Mouse (Mus musculus) MEL (cell line): Measurements from ENCODE around the gene Neu2. TPM values are rescaled to one million over a fixed set of nuclear protein-coding genes. Genes with fewer than 3 reads are reported as not detected.

Experiments used
- DNase-seq: peaks from one replicate; pipeline ENCODE4 v3.0.0; 2011; ENCODE audit warnings: low read depth, low spot score
- H3K27ac ChIP-seq: 2 replicates; pipeline ENCODE4 v1.5.1; 2012; ENCODE audit warnings: low read depth, mild to moderate bottlenecking, control low read depth, low read length, moderate library complexity; ENCODE audit not compliant: control insufficient read depth
- H3K27me3 ChIP-seq, 2 experiments: fragments of 150-350 bp in 1 of 2; sonication (generic) in 1 of 2; 2 replicates each; pipeline ENCODE4 v1.6.1; 2012; ENCODE audit warnings: low read length in 2 of 2, mild to moderate bottlenecking in 2 of 2, improper control_type of control experiment in 1 of 2, moderate library complexity in 1 of 2; ENCODE audit not compliant: insufficient read depth in 2 of 2, control insufficient read depth in 1 of 2
- H3K36me3 ChIP-seq, 2 experiments: 2 replicates each; pipeline ENCODE4 v1.6.1; 2012 to 2014; ENCODE audit warnings: low read length in 2 of 2, improper control_type of control experiment in 1 of 2, inconsistent platforms in 1 of 2, mild to moderate bottlenecking in 1 of 2; ENCODE audit not compliant: insufficient read depth in 2 of 2, control insufficient read depth in 1 of 2
- H3K4me1 ChIP-seq, 2 experiments: fragments of 150-350 bp in 1 of 2; sonication (generic) in 1 of 2; 2 replicates each; pipeline ENCODE4 v1.6.1; 2012; ENCODE audit warnings: low read length in 2 of 2, improper control_type of control experiment in 1 of 2, mild to moderate bottlenecking in 1 of 2; ENCODE audit not compliant: insufficient read depth in 2 of 2, control insufficient read depth in 1 of 2
- H3K4me3 ChIP-seq, 2 experiments: fragments of 150-350 bp in 1 of 2; sonication (generic) in 1 of 2; 2 replicates each; pipeline ENCODE4 v1.5.1; 2012; ENCODE audit warnings: low read depth in 2 of 2, low read length in 2 of 2, mild to moderate bottlenecking in 2 of 2, moderate library complexity in 2 of 2, control low read depth in 1 of 2, improper control_type of control experiment in 1 of 2; ENCODE audit not compliant: control insufficient read depth in 1 of 2, insufficient read depth in 1 of 2
- H3K79me2 ChIP-seq: 2 replicates; pipeline ENCODE4 v1.6.1; 2012; ENCODE audit warnings: mild to moderate bottlenecking, low read length, moderate library complexity; ENCODE audit not compliant: control insufficient read depth, poor library complexity, insufficient read depth
- H3K9ac ChIP-seq: 2 replicates; pipeline ENCODE4 v1.6.1; 2012; ENCODE audit warnings: low read depth, mild to moderate bottlenecking, control low read depth, low read length, moderate library complexity; ENCODE audit not compliant: control insufficient read depth, poor library complexity, severe bottlenecking
- H3K9me3 ChIP-seq: fragments of 150-350 bp; sonication (generic); replicated peaks from 2 replicates; pipeline ENCODE4 v1.6.1; 2012; ENCODE audit warnings: mild to moderate bottlenecking, low read length, improper control_type of control experiment, moderate library complexity; ENCODE audit not compliant: insufficient read depth
- ELF1 ChIP-seq: IDR thresholded peaks from 2 replicates; pipeline ENCODE4 v1.6.1; 2014; ENCODE audit warnings: low read depth, mild to moderate bottlenecking, inconsistent platforms, low read length, improper control_type of control experiment, moderate library complexity
- ETS1 ChIP-seq: IDR thresholded peaks from 2 replicates; pipeline ENCODE4 v1.6.1; 2012; ENCODE audit warnings: low read depth, mild to moderate bottlenecking, inconsistent platforms, low read length, improper control_type of control experiment, moderate library complexity
- GABPA ChIP-seq: IDR thresholded peaks from 2 replicates; pipeline ENCODE4 v1.6.1; 2012; ENCODE audit warnings: low read depth, mild to moderate bottlenecking, inconsistent platforms, low read length, improper control_type of control experiment, moderate library complexity
- GATA1 ChIP-seq: IDR thresholded peaks from 2 replicates; pipeline ENCODE4 v1.6.1; 2011; ENCODE audit warnings: low read depth, low read length, improper control_type of control experiment
- HCFC1 ChIP-seq: IDR thresholded peaks from 2 replicates; pipeline ENCODE4 v1.6.1; 2012; ENCODE audit warnings: low read depth, mild to moderate bottlenecking, inconsistent platforms, low read length, improper control_type of control experiment, moderate library complexity
- KAT2A ChIP-seq: conservative IDR thresholded peaks from 2 replicates; pipeline ENCODE4 v1.6.1; 2012; ENCODE audit warnings: low read depth, low read length, improper control_type of control experiment, inconsistent platforms
- MAFK ChIP-seq: IDR thresholded peaks from 2 replicates; pipeline ENCODE4 v1.6.1; 2011; ENCODE audit warnings: low read depth, mild to moderate bottlenecking, low read length, improper control_type of control experiment, borderline replicate concordance
- MAX ChIP-seq: IDR thresholded peaks from 2 replicates; pipeline ENCODE4 v1.6.1; 2011; ENCODE audit warnings: low read length, improper control_type of control experiment
- MEF2A ChIP-seq: IDR thresholded peaks from 2 replicates; pipeline ENCODE4 v1.6.1; 2014; ENCODE audit warnings: low read depth, mild to moderate bottlenecking, inconsistent platforms, low read length, improper control_type of control experiment; ENCODE audit not compliant: poor library complexity, insufficient replicate concordance, severe bottlenecking; ENCODE audit errors: extremely low read depth
- NRF1 ChIP-seq: IDR thresholded peaks from 2 replicates; pipeline ENCODE4 v1.6.1; 2014; ENCODE audit warnings: low read depth, mild to moderate bottlenecking, inconsistent platforms, low read length, improper control_type of control experiment, moderate library complexity; ENCODE audit not compliant: poor library complexity, insufficient read depth, severe bottlenecking
- POLR2AphosphoS2 ChIP-seq: IDR thresholded peaks from 2 replicates; pipeline ENCODE4 v1.6.1; 2011; ENCODE audit warnings: low read length, improper control_type of control experiment
- RCOR1 ChIP-seq: IDR thresholded peaks from 2 replicates; pipeline ENCODE4 v1.6.1; 2012; ENCODE audit warnings: low read depth, mild to moderate bottlenecking, inconsistent platforms, low read length, improper control_type of control experiment
- SMC3 ChIP-seq: IDR thresholded peaks from 2 replicates; pipeline ENCODE4 v1.6.1; 2011; ENCODE audit warnings: low read depth, low read length, improper control_type of control experiment
- TBP ChIP-seq: IDR thresholded peaks from 2 replicates; pipeline ENCODE4 v1.8.0; 2011; ENCODE audit warnings: low read depth, low read length, improper control_type of control experiment
- TCF12 ChIP-seq: IDR thresholded peaks from 2 replicates; pipeline ENCODE4 v1.6.1; 2014; ENCODE audit warnings: low read depth, mild to moderate bottlenecking, inconsistent platforms, low read length, improper control_type of control experiment, moderate library complexity
- UBTF ChIP-seq: IDR thresholded peaks from 2 replicates; pipeline ENCODE4 v1.6.1; 2012; ENCODE audit warnings: low read depth, mild to moderate bottlenecking, inconsistent platforms, low read length, improper control_type of control experiment, moderate library complexity, borderline replicate concordance; ENCODE audit not compliant: insufficient read depth
- USF1 ChIP-seq: IDR thresholded peaks from 2 replicates; pipeline ENCODE4 v1.6.1; 2014; ENCODE audit warnings: low read depth, mild to moderate bottlenecking, inconsistent platforms, low read length, improper control_type of control experiment, moderate library complexity
- USF2 ChIP-seq, 2 experiments: IDR thresholded peaks; 2 replicates each; pipeline ENCODE4 v1.6.1; 2011 to 2012; ENCODE audit warnings: improper control_type of control experiment in 2 of 2, low read length in 2 of 2, borderline replicate concordance in 1 of 2, inconsistent platforms in 1 of 2, low read depth in 1 of 2, mild to moderate bottlenecking in 1 of 2; ENCODE audit not compliant: insufficient read depth in 1 of 2
- ZC3H11A ChIP-seq: IDR thresholded peaks from 2 replicates; pipeline ENCODE4 v1.6.1; 2012; ENCODE audit warnings: low read depth, mild to moderate bottlenecking, inconsistent platforms, low read length, improper control_type of control experiment
- ZKSCAN1 ChIP-seq: IDR thresholded peaks from 2 replicates; pipeline ENCODE4 v1.6.1; 2012; ENCODE audit warnings: low read depth, mild to moderate bottlenecking, inconsistent platforms, low read length, improper control_type of control experiment, moderate library complexity
- ZNF384 ChIP-seq: IDR thresholded peaks from 2 replicates; pipeline ENCODE4 v1.6.1; 2012; ENCODE audit warnings: low read depth, mild to moderate bottlenecking, inconsistent platforms, low read length, improper control_type of control experiment
- polyA plus RNA-seq, 2 experiments: library from polyadenylated mRNA; stranded (reverse) in 1 of 2; unstranded in 1 of 2; fragments of >175 nt in 1 of 2; fragments of >200 nt in 1 of 2; gene quantifications; 2 replicates each; pipeline versions ENCODE4 v1.2.1 to v1.2.4; 2012; ENCODE audit warnings: low replicate concordance in 2 of 2, low read depth in 1 of 2; ENCODE audit not compliant: insufficient read length in 2 of 2, insufficient read depth in 1 of 2, missing spikeins in 1 of 2
- total RNA-seq: library from RNA; depleted of rRNA; stranded (reverse); fragments of 300-350 nt; gene quantifications from 2 replicates; pipeline ENCODE4 v1.2.3, GENCODE M21; 2012

Neu2 gene
- total and polyA plus RNA-seq, 3 experiments: not detected

DNA sequence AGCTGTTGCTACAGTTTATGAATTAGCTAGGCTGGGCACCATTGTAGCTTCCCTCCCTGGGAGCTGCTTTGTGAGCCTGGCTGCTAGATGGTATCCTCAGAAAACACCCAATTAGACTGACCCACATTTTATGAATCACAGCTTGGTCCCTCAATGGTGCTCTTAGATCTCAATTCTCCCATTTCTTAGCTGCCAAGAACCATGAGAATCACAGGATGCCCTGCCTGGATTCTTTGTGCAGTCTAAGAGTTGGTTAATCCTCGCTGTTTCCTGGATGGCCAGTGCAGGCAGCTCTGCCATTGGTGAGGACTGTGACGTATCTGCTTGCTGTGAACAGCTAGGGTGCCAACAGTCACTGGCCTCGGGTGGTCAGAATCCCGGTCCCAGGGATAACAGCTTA lies 16.1 kb upstream of the Neu2 start:
- Histone ChIP-seq H3K4me3 (no peak overlapping the region), H3K9ac (no peak overlapping the region), H3K4me1 (no peaks in the 10 kb centered on the region), H3K36me3 (no peaks in the 10 kb centered on the region), H3K27ac (no peak overlapping the region), H3K27me3 (peaks cover 8 to 9% of the 10 kb centered on the region in 2 experiments), H3K9me3 (no peaks in the 10 kb centered on the region), H3K79me2 (no peaks in the 10 kb centered on the region)
- TF ChIP-seq ETS1 (no peak), RCOR1 (no peak), TCF12 (no peak), HCFC1 (no peak)
- DNase-seq: no peak

DNA sequence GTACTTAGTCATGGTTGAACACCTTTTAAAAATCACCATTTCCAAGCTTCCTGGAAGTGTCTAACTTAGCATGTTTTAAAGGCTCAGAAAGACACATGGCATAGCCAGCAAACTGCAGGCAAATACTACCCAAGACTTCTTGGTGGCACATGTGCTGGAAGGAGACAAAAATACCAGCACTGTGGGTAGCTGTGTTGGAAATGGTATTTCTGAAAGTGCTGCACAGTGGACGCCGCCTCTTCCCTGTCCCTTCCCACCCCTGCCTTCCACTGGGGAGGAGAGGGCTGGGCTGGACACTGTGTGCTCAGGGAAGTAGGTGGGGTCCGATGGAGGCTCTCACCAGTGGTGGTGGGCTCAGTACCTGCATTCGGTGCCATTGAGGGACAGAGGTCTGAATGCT lies 4.2 kb upstream of the Neu2 start:
- Histone ChIP-seq H3K9ac (no peak overlapping the region), H3K9me3 (no peaks in the 10 kb centered on the region), H3K4me3 (no peak overlapping the region), H3K79me2 (no peaks in the 10 kb centered on the region), H3K4me1 (no peaks in the 10 kb centered on the region), H3K27me3 (peaks cover 3% of the 10 kb centered on the region in 2 experiments; a peak in 1 of 4 replicates), H3K36me3 (no peaks in the 10 kb centered on the region), H3K27ac (no peak overlapping the region)
- TF ChIP-seq ZC3H11A (no peak), NRF1 (no peak), GATA1 (no peak), USF1 (no peak), ETS1 (no peak), HCFC1 (no peak), MAFK (no peak), TBP (no peak), ELF1 (no peak), MEF2A (no peak), MAX (no peak), POLR2AphosphoS2 (no peak), USF2 (IDR thresholded peaks at IDR 0.05; ENCODE audit: borderline replicate concordance in 1 of 2, insufficient read depth in 1 of 2, low read depth in 1 of 2, low read length in 2 of 2) (no peak), TCF12 (no peak), SMC3 (no peak), ZNF384 (no peak), KAT2A (no peak), ZKSCAN1 (no peak), GABPA (no peak), UBTF (no peak)
- no peak for DNase-seq
